16 mouse cellular contexts compared by ENCODE assay signal in genomic region chr5:76837018-76837417, GRCm38 (mm10).
DNase-seq lines count a peak whose midpoint lies in the region; ATAC-seq and TF ChIP-seq lines count a peak whose summit lies in the region.
"Had no signal": no experiment of that assay in that cellular context is flagged by ENCODE, and none has a peak within 500 bp of the region (broad histone marks: within the 10 kb centered on the region; RNA-seq: fewer than 3 reads in every experiment).

No protein-coding gene starts in this region.

- H3K27ac ChIP-seq in cortical plate, adult 2 months (ENCODE audit: insufficient read depth, low read length): no peak overlapping the region
- H3K27ac ChIP-seq: liver, embryonic 12.5 days had no signal

- ATAC-seq in frontal cortex, adult (ENCODE audit: low TSS enrichment): peak; percentile 92
- ATAC-seq in inflammation-experienced regulatory T-cells, adult 6 months: no peak
- ATAC-seq: liver, embryonic 12.5 days; midbrain, embryonic 16.5 days had no signal

- H3K4me1 ChIP-seq in cortical plate, adult 2 months (ENCODE audit: control insufficient read depth, insufficient read depth, low read length): 0 out of 2 replicates have a peak, but pooled peaks cover 1% of the 10 kb centered on the region
- H3K4me1 ChIP-seq: liver, embryonic 12.5 days had no signal

- peak overlapping the region; percentile 43 for H3K4me3 ChIP-seq in cortical plate, adult 2 months (ENCODE audit: insufficient read depth, low read length)
- H3K4me3 ChIP-seq: liver, embryonic 12.5 days had no signal

- no peak for TF ChIP-seq CTCF in cortical plate, adult 2 months (IDR thresholded peaks at IDR 0.05; ENCODE audit: extremely low read depth, insufficient read depth, low read length)

- no peak for DNase-seq in frontal cortex, postnatal 14 days (ENCODE audit: low spot score in 2 of 2)
- peak; percentile 52 for DNase-seq in right cerebral cortex, adult 18-20 months
- DNase-seq in right cerebral cortex, postnatal 4 days: no peak
- no peak for DNase-seq in thymus, postnatal 14 days
- no peak for DNase-seq in Muller cell, postnatal 12 days (ENCODE audit: inconsistent ontology term)
- DNase-seq: adrenal gland, adult 8-10 months; cerebellum, adult 8-10 months; gastrocnemius, postnatal 14 days; kidney, postnatal 36 days; lung, postnatal 4 days; spleen, adult 18-20 months had no signal

- TF ChIP-seq POLR2A in cortical plate, adult 2 months (IDR thresholded peaks at IDR 0.05; ENCODE audit: extremely low read depth, insufficient read depth, low read length): 0 out of 2 replicates have a peak, but pooled peaks have one; percentile 25
